18 mouse cellular contexts compared by ENCODE assay signal in genomic region chr15:88400787-88401186, GRCm38 (mm10).
DNase-seq lines count a peak whose midpoint lies in the region; ATAC-seq and TF ChIP-seq lines count a peak whose summit lies in the region.
"Had no signal": no experiment of that assay in that cellular context is flagged by ENCODE, and none has a peak within 500 bp of the region (broad histone marks: within the 10 kb centered on the region; RNA-seq: fewer than 3 reads in every experiment).

No protein-coding gene starts in this region.

- no peak overlapping the region for H3K4me3 ChIP-seq in kidney, postnatal 0 days (replicated peaks; ENCODE audit: low read depth, low read length)
- H3K4me3 ChIP-seq in testis, adult 2 months (ENCODE audit: control insufficient read depth, low read depth, low read length) = peak overlapping the region; percentile 16; the same call in 1 of the 2 replicates
- H3K4me3 ChIP-seq: heart, embryonic 15.5 days; hindbrain, embryonic 12.5 days; left cerebral cortex, adult 2 months; limb, embryonic 13.5 days; liver, embryonic 15.5 days; neural tube, embryonic 12.5 days had no signal

- H3K36me3 ChIP-seq in kidney, postnatal 0 days (ENCODE audit: insufficient read depth, low read length) = no peaks in the 10 kb centered on the region
- H3K36me3 ChIP-seq in testis, adult 2 months (ENCODE audit: control insufficient read depth, insufficient read depth, low read length) = no peaks in the 10 kb centered on the region
- H3K36me3 ChIP-seq: heart, embryonic 15.5 days; hindbrain, embryonic 12.5 days; limb, embryonic 13.5 days; liver, embryonic 15.5 days; neural tube, embryonic 12.5 days had no signal

- no peaks in the 10 kb centered on the region for H3K9me3 ChIP-seq in kidney, postnatal 0 days (replicated peaks; ENCODE audit: low read length)
- H3K9me3 ChIP-seq: heart, embryonic 15.5 days; hindbrain, embryonic 12.5 days; limb, embryonic 13.5 days; liver, embryonic 15.5 days; neural tube, embryonic 12.5 days had no signal

- peak; percentile 43 for DNase-seq in embryo, embryonic 10 days (ENCODE audit: low spot score)
- no peak for DNase-seq in embryo, embryonic 9.5 days (ENCODE audit: extremely low spot score)
- DNase-seq in kidney, postnatal 0 days (ENCODE audit: low spot score) = no peak
- no peak for DNase-seq in kidney, adult 8-10 months
- no peak for DNase-seq in testis, postnatal 14 days (ENCODE audit: low spot score)
- no peak for DNase-seq in layer of hippocampus, postnatal 25 days (ENCODE audit: extremely low spot score in 1 of 2, low spot score in 1 of 2)
- DNase-seq: adrenal gland, adult 2 months; cerebellum, adult 18-20 months; kidney, adult 2 months; lung, postnatal 36 days had no signal

- H3K9ac ChIP-seq in kidney, postnatal 0 days (ENCODE audit: low read depth, low read length) = no peak overlapping the region
- H3K9ac ChIP-seq: heart, embryonic 15.5 days; hindbrain, embryonic 12.5 days; limb, embryonic 13.5 days; liver, embryonic 15.5 days; neural tube, embryonic 12.5 days had no signal

- H3K4me1 ChIP-seq in kidney, postnatal 0 days (replicated peaks; ENCODE audit: insufficient read depth, low read length) = no peaks in the 10 kb centered on the region
- H3K4me1 ChIP-seq in testis, adult 2 months (ENCODE audit: control insufficient read depth, insufficient read depth, low read length) = peaks cover 13% of the 10 kb centered on the region
- H3K4me1 ChIP-seq: heart, embryonic 15.5 days; hindbrain, embryonic 12.5 days; liver, embryonic 15.5 days had no signal

- 0 out of 2 replicates have a peak, but pooled peaks have one; percentile 6 for TF ChIP-seq CTCF in kidney, postnatal 0 days (IDR thresholded peaks at IDR 0.05; ENCODE audit: low read depth)
- TF ChIP-seq CTCF in testis, adult 2 months (IDR thresholded peaks at IDR 0.05; ENCODE audit: control insufficient read depth, insufficient read depth, insufficient replicate concordance, low read depth, low read length) = no peak

- TF ChIP-seq POLR2A in testis, adult 2 months (IDR thresholded peaks at IDR 0.05; ENCODE audit: control insufficient read depth, low read depth, low read length) = no peak

- WGBS in kidney, postnatal 0 days = 61% methylated on average over 9 of the region's 9 CpGs

- no peaks in the 10 kb centered on the region for H3K27me3 ChIP-seq in kidney, postnatal 0 days (ENCODE audit: insufficient read depth, low read length)
- no peaks in the 10 kb centered on the region for H3K27me3 ChIP-seq in testis, adult 2 months (ENCODE audit: control insufficient read depth, insufficient read depth, low read length)
- H3K27me3 ChIP-seq: heart, embryonic 15.5 days; hindbrain, embryonic 12.5 days; limb, embryonic 13.5 days; liver, embryonic 15.5 days; neural tube, embryonic 12.5 days had no signal

- no peak for ATAC-seq in kidney, postnatal 0 days (replicated peaks; ENCODE audit: low FRiP score, low read depth)
- no peak for ATAC-seq in granulocyte monocyte progenitor cell, adult 5-6 weeks (replicated peaks; ENCODE audit: poor library complexity, severe bottlenecking)

- no peak overlapping the region for H3K27ac ChIP-seq in kidney, postnatal 0 days
- H3K27ac ChIP-seq in testis, adult 2 months (ENCODE audit: control insufficient read depth, insufficient read depth, low read depth, low read length) = no peak overlapping the region
- H3K27ac ChIP-seq: heart, embryonic 15.5 days; hindbrain, embryonic 12.5 days; left cerebral cortex, adult 2 months; limb, embryonic 13.5 days; liver, embryonic 15.5 days; neural tube, embryonic 12.5 days had no signal

- H3K4me2 ChIP-seq in kidney, postnatal 0 days (ENCODE audit: low read length) = no peak overlapping the region
- H3K4me2 ChIP-seq: heart, embryonic 15.5 days; hindbrain, embryonic 12.5 days; limb, embryonic 13.5 days; liver, embryonic 15.5 days; neural tube, embryonic 12.5 days had no signal
